Mouse (Mus musculus) NIH3T3 (cell line): ENCODE data around the gene Zfp385c.

Experiments used
- DNase-seq: peaks from one replicate; pipeline ENCODE4 v3.0.0-alpha.2; 2012; ENCODE audit warnings: low read depth

The Zfp385c gene

DNA sequence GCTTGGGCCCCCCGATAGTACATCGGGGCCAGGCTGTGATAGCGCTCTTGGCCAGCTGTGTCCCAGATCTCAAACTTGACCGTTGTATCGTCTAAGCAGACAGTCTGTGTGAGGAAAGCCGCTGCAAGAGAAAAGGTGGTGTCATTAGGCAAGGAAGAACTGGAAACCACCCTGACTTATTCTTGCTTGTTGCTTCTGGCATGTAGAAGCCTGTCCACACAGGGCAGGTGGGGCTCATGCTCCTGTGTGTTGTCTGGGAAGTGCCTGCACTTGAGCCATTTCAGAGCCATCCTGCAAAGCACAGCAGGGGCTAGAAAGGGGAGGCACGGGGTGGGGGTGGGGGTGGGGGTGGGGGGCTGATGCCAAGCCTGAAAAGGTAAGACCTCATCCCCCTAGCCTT is 26.2 kb upstream of the Zfp385c start:
- no peak for DNase-seq

DNA sequence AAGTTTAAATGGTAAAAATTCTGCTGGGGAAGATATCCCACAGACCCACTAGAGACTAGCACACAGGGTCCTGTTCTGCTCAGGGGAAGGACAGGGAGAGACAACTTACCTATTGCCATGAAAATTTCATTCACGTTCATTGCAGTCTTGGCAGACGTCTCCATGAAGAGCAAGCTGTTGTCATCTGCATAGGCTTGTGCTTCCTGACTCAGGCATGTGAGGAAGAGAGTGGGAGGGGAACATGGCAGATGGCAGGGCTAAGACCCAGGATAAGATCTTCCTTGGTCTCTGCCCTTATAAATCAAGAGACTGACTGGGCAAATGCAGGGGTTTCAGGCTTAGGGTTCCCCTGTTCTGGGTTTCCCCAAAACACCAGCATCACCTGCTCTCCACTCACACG is 24.4 kb upstream of the Zfp385c start:
- no peak for DNase-seq

DNA sequence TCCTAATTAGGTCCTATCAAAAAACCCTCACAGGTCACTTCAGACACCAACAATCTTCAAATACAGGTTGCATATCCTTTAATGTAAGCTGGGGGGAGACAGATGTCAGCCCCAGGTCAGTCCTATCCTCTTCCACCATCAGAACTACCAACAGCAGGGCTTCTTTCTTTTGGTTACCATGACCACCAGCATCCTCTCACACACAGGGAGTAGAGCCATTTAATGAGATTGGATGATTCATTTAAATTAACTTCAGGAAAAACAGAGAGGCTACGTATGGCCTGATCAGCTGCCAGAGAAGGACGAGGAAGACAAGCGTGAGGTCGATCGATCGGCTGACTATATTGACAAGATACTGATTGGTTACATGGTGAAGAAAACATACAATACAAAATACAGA is 22.7 kb upstream of the Zfp385c start:
- no peak for DNase-seq

DNA sequence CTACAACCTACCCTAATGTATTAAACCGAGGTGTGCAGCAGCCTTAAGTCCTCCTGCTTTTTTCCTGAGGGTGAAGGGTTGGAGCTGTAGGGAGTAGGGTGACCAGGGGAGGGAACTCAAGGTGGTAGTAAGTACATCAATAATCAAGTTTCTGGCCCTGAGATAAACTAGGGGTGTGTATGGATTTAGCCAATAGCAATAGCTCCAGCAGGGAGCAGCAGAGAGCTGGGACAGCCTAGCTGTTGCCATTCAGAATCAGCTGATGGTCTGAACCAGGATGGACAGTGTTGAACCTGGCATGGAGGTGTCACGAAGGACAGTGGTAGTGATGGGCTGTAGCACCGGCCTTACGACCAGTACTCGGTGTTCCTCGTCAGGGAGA is 22.3 kb upstream of the Zfp385c start:
- peak; percentile 89 for DNase-seq

DNA sequence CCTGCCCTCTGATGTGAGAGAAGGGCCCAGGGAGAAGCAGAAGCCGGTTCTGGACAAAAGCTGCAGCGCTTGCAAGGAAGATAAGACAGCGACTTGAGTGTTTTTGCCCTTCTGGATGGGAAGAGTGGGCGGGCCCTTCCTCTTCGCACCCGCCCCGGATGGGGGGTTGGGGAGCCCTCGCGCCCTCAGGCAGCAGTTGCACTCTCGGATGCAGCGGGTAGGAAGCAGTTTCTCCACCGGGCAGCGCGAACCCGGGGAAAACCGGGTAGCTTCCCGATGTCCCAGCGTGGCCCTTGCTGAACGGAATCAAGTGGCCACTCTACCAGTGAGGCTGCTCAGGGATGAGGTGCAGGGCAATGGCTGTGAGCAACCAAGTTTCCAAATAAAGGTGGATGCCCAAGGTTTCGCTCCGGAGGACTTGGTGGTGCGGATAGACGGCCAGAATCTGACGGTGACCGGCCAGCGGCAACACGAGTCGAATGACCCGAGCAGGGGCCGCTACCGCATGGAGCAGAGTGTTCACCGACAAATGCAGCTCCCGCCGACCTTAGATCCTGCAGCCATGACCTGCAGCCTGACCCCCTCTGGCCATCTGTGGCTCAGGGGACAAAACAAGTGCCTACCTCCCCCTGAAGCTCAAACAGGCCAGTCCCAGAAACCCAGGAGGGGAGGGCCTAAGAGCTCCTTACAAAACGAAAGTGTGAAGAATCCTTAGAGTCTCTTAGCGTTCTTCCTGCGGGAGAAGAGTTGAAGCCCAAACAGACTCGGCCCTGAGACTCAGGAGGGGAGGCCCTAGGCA is 21.7 kb upstream of the Zfp385c start, which contains the start of gene Hspb9:
Gene Hspb9 (plus strand): TSS at position 116 of the 799 bp plus-strand sequence.
- DNase-seq: no peak

DNA sequence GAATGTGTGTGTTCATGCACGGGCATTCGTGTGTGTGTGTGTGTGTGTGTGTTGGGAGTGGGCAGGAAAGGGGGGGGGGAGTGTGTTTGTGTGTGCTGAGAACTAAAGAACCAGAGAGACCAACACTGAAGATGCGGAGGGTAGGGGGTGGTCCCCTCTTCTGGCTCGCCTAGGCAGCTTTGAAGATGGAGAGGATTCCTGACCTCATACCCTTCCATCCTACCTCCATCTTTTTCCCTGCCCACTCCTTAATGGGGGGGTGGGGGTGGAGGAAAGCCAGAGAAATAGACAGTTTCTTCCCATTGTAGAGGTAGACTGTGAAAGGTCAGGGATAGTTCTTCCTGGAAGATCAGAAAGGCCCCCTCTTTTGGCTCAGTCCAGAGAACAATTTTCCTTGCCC is 20.9 kb upstream of the Zfp385c start:
- DNase-seq: no peak

DNA sequence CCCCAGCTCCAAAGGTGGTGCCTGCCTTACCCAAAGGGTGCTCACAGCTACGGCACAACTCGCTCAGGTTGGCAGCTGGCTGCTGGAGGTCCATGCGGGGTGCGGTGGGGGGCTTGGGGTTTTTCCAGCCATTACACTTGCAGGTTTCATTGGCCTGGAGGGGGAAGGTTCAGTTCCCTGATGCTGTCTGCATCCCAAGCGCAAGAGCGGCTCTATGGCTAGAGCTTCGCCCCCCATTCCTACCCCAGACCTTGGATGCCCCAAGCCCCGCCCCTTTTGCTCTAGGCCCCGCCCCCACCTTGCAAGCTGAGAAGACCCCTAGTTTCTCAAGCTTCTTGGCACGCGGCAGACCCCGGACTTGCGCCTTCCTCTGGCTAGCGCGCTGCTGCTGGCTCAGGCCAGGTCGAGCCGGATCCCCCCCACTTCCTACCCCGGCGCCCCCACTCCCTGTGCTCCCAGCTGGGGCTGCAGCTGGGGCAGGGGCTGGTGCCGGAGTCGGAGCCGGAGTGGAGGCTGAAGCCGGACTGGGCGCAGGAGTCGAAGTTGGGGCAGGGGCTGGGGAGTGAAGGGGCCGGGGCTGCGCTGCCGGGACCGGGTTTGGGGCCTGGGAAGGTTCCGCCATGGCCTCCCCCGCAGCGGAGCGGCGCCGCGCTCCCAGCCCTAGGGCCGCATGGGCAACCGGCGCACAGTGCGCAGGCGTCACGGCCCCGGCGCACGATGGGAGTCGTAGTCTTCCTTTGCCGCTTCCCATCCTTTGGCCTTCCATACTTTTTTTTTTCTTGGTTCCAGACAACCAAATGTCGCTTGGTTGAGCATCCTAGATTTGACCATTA is 19.7 kb upstream of the Zfp385c start, which contains the start of gene Kat2a:
Gene Kat2a (minus strand): TSS at position 683 of the 833 bp plus-strand sequence.
- DNase-seq: peak; percentile 95

DNA sequence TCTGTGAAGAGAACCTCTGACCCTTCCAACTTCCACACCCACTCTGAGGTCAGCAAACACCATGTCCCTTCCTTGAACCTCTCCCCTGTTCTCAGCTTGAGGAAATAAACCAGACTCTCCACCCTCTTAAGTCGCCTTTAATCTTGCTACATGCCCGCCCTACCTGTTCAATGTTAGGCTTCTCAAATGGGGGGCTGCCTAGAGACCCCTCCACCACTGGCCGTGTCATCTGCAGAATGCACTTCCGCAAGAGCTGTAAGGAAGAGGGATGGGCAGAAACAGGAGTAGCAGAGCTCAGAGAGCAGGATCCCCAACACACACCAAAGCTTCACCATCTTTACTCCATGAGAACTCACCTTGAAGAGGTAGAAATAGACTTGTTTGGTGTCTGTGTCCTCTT is 18.7 kb upstream of the Zfp385c start:
- no peak for DNase-seq

DNA sequence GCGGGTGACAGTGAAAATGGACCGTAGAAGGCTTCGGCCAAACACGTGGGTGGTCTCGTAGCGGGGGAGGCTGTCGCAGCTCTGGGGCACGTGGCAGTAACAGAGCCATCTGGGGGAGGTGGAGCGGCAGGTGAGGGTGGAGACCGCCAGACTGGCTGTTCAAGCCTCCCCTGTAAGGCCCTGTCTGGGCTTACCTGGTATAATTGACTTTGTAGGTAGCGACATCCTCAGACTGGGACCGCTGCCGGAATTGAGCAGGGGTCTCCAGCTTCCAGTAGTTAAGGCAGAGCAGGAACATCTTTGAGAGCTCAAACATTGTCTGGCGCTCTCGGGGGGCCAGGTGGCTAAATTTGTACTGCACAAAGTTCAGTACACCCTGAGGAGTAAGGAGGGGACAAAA is 18.3 kb upstream of the Zfp385c start:
- DNase-seq: no peak

DNA sequence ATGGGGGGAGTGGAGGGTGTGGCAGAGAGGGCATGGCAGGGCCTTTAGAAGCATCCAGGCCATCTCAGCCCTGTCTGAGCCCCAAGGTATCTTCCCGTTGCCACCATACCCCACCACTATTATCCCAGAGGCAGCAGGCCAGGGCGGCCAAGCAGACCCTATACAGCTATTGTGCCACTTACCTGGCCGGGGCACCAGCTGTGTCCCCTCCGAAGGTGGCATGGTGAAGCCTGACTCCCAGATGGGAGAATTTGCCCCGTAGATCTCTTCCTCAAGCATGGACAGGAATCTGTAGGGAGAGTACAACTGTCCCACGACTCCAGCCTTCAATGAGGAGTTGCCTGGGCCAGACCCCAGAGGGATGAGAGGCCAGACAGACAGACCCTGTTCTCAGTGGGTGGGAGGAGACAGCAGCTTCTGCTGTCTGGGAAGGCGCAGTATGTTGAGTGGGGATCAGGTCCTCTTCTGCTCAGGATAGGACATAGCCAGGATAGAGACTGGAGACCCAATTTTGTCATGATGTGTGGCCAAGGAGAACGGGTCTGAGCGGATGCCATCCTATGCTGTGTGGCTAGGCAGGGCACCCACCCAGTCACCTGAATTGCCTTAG is 17.1 kb upstream of the Zfp385c start:
- no peak for DNase-seq

DNA sequence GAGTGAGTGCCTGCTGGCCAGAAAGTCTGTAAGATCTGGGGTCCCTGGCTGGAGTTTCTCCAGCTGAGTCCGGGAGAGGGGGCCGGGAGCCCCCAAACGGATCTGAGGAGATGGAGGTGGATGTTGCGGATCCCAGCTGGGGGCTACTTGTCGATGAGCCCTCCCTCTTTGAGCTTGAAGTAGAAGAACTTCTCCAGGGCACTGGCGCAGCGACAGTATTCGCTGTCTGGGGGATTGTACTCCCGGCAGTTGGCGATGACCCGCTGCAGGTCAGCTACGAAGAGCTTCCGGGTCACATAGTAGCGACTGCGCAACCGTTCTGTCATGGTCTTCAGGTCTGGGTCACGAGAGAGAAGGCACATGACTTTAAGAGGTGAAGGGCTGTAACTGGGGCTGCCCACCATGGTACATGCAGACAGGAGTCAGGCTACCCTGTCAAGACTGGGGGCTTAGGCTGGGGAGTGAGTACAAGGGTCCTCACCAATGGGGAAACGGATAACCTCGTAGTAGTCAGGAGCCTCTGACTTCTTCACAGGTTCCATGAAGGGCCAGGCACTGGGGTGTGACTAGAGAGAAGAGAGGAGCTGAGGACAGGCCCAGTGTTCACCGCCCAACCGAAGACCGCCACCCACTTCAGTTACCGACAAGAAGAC is 13.0 kb upstream of the Zfp385c start:
- no peak for DNase-seq

DNA sequence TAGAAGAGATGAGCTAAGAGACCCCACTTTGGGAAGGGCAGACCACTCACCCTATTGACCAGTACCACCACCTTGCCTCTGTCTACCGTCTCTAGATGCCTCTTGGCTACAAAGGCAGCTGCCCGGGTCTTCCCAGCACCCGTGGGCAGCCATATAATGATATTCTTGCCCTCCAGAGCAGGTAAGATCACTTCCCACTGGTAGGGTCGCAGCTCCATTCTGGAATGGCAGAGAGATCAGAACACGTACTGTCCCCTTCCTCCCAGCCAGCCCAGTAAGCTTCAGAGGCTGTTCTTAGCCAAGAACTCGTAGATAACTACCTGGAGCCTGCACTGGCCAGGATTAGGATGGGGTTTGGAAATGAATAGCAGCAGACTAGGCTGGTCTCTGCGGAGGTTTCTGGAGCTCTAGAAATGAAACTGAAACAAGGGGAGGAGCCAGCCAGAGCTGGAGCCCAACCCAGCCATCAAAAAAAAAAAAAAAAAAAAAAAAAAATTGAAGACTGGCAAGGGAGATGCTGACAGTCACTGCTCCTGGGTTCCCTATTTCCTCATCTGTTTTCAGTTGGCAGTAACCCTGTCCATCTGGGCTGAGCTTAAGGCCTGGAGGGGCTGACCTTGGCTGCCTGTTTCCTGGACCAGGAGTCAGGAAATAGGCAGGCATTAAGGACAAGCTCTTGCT is 11.7 kb upstream of the Zfp385c start, which contains the start of gene Dhx58:
Gene Dhx58 (minus strand): TSS at position 421 of the 681 bp plus-strand sequence.
- peak; percentile 78 for DNase-seq

DNA sequence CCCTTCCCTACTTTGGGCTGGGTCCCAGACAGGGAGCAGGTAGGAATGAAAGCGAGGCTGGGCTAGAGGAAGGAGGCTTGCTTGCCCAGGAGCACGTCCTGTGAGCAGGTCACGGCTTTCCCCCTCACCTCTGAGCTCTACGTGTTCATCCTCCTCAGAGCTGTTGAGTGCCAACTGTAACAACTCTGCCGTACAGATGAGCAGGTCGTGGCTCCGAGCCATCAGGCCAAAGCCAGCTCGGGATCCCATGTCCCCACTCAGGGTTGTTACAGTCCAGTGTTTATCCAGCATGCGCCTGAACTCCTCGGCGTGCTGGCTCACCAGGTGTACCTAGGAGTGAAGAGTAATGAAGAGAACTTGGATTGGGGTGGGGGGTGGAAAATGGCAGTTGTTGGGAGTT is 11.1 kb upstream of the Zfp385c start:
- DNase-seq: no peak

DNA sequence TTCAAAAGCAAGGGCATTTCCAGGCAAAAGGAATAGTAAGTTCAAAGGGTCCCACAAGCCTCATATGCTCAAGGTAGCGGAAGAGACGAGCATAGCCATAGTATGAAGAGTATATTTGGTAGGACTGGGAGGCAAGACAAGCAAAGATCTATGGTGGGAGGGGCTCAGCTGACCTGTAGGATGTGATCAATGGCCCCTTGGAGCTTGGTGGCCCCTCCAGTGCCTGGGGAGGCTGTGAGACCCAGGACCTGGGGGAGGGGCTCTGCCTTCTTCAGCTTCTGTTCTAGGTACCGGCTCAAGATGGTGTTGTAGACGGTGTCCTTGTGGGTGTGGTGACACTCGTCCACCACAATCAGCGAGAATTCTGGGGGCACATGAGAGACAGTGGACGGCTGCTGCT is 10.7 kb upstream of the Zfp385c start:
- no peak for DNase-seq

DNA sequence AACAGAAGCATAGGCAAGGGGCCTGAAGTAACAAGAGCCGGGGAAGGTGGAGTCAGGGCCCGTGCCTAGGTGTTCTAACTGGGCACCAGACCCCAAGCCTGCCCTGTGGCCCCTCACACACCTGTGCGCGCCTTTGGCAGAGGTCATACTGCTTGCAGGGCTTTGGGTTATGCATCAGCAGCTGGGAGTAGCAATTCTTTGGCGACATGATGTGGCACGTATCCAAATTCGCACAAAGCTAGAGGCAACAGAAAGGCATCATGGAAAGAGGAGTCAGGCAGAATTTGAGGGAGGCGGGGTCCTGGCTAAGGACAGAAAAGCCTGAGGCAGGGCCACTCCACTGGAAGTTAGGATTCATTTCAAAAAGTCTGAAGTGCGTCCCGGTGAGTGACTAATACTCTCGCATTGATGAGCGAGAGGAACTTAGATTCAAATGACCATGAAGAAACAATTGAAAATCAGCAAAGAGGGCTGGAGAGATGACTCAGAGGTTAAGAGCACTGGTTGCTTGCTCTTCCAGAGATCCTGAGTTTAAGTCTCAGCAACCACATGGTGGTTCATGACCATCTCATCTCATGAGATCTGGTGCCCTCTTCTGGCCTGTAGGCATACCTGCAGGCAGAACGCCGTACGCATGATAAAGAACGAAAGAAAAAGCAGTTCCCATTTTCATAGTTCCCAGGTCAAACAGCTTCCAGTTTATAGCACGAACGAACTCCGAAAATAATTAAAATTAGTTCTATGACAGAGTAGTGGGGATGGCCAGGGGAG is 10.0 kb upstream of the Zfp385c start:
- DNase-seq: peak; percentile 94

DNA sequence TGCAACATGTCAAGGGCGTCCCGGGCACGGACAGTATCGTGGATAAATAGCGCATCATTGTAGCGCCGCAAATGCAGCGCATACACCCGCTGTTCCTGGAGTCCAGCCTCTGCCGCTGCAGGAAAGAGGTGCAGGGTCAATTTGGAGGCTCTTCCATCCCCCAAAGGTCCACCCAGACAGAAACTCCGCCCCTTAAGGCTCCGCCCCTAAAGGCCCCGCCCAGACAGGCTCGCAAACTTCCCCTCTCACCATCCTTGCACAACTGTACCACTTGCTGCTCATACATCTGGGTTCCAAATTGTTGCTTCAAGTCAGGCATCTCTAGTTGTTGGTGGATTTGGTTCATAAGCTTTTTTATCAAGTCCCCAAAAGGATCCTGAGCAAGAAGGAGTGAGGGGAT is 9.0 kb upstream of the Zfp385c start:
- DNase-seq: no peak

DNA sequence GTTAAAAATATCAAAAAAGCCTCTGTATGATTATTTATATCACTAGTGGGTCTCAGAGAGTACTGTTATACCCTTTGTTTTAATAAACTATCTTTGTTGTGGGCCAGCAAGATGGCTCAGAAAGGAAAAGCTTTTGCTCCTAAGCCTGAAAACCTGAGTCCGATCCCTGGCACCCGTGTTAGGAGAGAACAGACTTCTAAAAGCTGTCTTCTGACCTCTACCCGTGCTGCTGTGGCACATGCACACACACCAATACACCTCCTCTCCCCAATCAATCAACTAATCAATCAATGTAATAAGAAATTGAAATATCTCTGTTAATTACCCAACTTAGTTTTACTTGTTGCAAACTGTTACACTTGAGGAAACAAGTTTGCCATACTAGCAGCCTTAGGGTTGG is 8.5 kb upstream of the Zfp385c start:
- DNase-seq: no peak

DNA sequence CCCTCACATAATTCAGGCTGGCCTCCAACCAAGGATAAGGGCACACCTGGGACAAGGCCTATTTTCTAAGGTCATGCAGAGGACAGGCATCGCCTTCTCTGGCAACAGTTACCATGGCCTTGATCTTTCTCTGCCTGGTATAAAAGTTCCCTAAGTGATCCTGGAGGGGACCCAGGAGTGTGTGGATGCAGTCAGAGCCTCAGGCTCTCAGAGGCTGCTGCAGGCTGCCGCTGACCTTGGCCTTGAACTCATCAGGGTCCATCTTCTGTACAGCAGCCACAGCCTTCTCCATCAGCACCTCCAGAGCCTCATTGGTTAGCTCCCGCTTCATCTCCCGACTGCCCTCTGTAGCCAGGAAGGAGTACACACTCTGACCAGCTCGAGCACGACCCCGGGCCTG is 5.7 kb upstream of the Zfp385c start:
- no peak for DNase-seq

DNA sequence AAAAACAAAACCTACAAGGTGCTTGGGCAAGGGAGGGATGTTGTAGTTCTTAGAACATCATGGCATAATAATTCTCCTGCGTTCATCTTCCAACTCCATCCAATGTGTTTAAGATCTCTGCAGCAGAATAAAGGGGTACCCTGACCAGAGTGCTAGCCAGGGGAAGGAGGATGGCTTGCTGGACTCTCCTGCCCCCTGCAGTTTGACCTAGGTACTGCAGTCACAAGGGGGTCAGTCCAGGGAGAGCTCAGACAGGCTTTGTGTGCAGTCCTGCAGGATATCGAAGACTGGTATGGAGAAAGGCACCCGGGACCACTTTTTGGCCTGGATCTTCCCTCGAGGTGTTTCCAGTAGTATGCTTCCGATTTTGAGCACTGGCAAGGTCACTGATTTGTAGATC is 2.7 kb upstream of the Zfp385c start:
- DNase-seq: peak; percentile 83

DNA sequence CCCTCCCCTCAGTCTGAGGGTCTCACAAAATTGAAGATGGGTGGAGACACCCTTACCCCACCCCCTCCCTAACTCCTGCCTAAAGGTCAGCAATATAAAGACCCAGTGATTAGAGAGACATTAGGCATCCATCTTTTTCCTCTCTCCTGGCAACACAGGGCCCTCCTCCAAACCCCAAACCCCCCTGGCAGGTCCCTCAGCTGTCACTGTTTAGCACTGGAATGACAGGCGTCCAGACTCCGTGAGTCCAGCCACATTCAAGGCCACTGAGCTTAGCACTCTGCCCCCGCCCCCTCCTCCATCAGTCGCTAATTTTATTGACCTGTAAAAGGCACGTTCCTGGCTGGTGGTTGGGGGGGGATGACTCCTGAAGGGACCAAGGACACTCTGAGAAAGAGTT is 899 bp upstream of the Zfp385c start:
- DNase-seq: no peak

DNA sequence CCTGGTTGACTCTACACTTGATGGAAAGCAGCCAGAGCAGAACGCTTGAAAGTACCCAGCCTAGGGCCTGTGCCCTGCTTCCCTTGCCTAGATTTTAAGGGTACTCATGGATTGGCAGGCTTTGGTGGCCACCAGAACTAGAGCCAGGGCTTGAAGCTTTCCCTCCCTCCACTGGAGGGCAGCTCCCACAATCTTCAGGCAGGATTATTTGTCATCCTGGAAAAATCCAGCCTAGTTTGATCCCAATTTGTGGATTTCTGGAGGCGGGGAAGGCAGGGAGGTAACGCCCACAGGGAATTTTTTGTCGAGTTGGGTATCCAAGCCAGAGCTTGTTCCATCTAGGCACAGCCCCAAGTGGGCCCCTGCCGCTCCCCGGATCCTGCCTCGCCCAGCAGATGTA is 1.9 kb downstream of the Zfp385c start:
- DNase-seq: peak; percentile 70
